Mouse (Mus musculus): ENCODE data around the gene Zc3h7b.

Gene Zc3h7b

GRCm38 (mm10) chr15:81840306-81840705 is 95.4 kb downstream of the Zc3h7b start:
- in situ Hi-C loops (cut with MboI, MseI): no loop called here

DNA sequence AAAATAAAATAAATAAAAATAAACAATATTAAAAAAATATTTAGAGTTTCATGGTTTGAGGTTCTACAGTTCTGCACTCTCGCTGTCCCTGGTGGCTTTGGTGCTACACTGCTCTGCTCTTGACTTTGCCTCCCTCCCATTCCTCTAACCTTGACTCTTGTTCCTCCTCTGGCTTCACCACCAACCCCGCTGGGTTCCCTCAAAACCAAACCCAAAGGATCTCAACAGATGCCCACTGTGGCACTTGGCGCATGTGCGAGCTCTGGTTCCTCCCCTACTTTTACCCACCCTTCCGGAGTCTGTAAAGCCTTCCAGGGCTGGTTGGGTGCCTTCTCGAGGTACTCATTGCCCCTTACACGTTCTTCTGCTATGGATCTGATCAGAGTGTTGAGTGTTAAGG is 97.4 kb downstream of the Zc3h7b start:
- in situ Hi-C loops (cut with MboI, MseI): no loop called here

DNA sequence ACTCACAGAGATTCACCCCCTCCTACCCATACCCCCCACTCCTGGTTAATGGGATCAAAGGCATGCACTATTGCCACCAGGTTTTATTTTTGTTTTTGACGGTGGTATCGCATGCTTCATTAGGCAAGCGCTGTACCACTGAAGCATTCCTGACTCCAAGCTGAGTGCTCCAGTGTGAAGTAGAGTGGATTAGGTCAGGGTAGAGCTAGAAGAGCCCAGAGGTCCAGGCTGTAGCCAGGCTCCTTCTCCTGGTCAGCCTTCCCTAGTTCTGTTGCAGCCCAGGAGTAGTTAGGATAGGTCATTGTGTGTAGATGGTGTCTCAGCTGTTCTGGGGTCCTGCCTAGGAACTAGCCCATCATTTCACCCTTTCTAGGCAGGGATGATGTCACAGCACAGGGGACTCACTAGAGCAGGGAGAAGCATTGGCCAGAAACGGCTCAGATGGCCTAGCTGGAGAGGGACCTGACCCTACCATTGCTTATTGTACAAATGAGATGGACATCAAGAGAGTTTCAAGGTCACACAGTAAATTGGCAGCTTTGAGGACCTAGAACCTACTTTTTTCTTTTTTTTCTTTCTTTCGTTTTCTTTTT is 100.3 kb downstream of the Zc3h7b start:
- in situ Hi-C loops (cut with MboI, MseI): no loop called here

- in situ Hi-C loops (cut with MboI, MseI): no loop called here
Measured at GRCm38 (mm10) chr15:81845724-81846123, 100.9 kb downstream of the Zc3h7b start.

Data from T-helper 1 cell (primary cell).